Mouse (Mus musculus): ENCODE measurements around the gene Fbxo17.
A peak's percentile ranks its signal among the peaks of the same experiment; 100 is the strongest.

Gene Fbxo17

DNA sequence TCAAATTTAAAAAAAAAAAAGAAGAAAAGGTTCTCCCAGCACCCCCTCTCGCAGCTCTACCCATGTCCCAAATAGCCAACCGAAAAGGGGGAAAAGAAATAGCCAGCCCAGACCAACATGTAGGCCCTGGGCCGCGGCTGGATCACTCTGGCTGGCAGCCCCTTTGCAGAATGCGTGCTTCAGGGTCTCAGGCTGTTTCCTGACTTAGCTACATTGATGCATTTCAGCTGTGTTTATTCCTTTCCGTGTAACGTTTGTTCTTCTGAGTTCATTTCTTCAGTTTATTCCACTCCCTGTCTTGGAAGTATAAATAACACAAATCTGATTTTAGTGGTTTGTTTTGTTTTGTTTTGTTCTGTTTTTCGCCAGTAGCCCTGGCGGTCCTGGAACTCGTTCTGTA is 1.1 kb downstream of the Fbxo17 start:
- DNase-seq (ENCODE audit: low read depth, low spot score) = no peak

- DNase-seq (ENCODE audit: low read depth, low spot score) = no peak
Measured at GRCm38 (mm10) chr7:28719159-28719558, 2.6 kb downstream of the Fbxo17 start.

- no peak for DNase-seq (ENCODE audit: low read depth, low spot score)
Measured at GRCm38 (mm10) chr7:28719650-28720049, 3.0 kb downstream of the Fbxo17 start.

GRCm38 (mm10) chr7:28720753-28721537 is 4.3 kb downstream of the Fbxo17 start:
- no peak for DNase-seq (ENCODE audit: low read depth, low spot score)

GRCm38 (mm10) chr7:28722079-28722478 is 5.5 kb downstream of the Fbxo17 start:
- no peak for DNase-seq (ENCODE audit: low read depth, low spot score)

GRCm38 (mm10) chr7:28724613-28725012 is 8.0 kb downstream of the Fbxo17 start:
- DNase-seq (ENCODE audit: low read depth, low spot score) = no peak

- DNase-seq (ENCODE audit: low read depth, low spot score) = peak; percentile 57
Measured at GRCm38 (mm10) chr7:28726600-28726999, 10.0 kb downstream of the Fbxo17 start.

- no peak for DNase-seq (ENCODE audit: low read depth, low spot score)
Measured at GRCm38 (mm10) chr7:28727649-28728340, 11.2 kb downstream of the Fbxo17 start.

GRCm38 (mm10) chr7:28732341-28733142 is 15.9 kb downstream of the Fbxo17 start:
- DNase-seq (ENCODE audit: low read depth, low spot score) = peak; percentile 61

- no peak for DNase-seq (ENCODE audit: low read depth, low spot score)
Measured at GRCm38 (mm10) chr7:28733211-28733610, 16.6 kb downstream of the Fbxo17 start.

GRCm38 (mm10) chr7:28735701-28736100 is 19.1 kb downstream of the Fbxo17 start:
- no peak for DNase-seq (ENCODE audit: low read depth, low spot score)

DNA sequence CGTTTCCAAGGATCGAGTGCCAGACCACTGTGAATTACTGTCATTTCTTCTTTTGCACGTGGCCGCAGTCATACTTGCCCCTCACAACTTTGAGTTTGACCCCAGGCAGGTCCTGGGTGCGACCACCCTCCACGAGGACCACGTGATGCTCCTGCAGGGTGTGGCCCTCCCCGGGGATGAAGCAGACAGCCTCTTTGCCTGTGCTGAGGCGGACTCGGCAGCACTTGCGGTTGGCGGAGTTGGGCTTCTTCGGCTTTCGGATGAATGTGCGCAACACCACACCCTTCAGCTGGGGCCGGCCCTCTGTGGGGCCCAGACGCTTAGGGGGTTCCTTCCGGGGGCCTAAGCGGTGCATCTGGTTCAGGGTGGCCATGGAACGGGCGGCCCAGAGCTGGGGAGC is 23.2 kb downstream of the Fbxo17 start:
- no peak for DNase-seq (ENCODE audit: low read depth, low spot score)

DNA sequence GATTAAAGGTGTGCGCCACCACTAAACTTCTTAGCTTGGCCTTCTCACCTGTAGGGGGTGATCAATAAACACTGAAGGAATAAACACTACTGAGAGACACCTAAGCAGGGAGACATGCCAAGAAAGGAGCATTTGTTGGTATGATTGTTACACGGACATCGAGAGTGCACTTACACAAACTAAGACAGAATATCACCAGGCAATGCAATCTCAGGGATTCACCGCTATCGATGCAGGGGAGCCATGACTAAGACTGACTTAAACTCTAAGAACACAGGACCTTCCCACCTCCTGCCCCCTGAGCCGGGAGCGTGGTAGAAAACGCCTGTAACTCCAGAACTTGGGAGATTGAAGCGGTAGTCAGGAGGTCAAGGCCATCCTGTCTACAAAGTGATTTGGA is 24.3 kb downstream of the Fbxo17 start:
- no peak for DNase-seq (ENCODE audit: low read depth, low spot score)

GRCm38 (mm10) chr7:28741368-28741708 is 24.7 kb downstream of the Fbxo17 start:
- no peak for DNase-seq (ENCODE audit: low read depth, low spot score)

DNA sequence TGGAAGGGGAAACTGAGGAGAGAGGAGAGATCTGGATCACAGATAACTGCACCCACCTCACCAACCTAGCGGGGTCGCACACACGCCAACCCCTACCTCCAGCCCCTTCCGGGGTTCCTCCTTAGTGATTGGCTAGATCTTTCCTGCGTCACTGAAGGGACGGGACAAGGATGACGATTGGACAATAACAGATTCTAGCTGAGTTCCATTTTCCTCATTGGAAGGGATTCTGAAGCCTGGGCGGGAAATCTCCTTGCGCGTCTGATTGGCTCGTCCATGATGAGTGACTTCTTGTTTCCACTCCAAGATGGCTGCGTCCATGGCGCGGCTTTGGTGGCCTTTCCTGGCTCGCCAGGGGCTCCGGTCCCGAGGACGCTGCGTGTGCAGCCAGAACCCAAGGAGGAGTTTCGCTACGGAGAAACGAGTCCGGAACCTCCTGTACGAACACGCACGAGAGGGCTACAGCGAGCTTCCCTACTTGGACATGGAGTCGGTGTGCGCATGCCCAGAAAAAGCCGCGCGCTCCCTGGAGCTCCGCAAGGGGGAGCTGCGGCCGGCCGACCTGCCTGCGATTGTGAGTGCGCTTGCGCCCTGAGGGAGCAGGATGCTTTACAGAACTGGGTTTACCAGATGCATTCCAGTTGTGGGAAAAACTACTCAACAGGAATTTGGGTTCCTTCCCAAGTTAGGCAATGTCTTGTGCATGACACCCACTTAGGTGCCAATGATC is 25.3 kb downstream of the Fbxo17 start, which contains the start of the genes Mrps12 and Sars2:
Gene Mrps12 (minus strand): TSS at position 112 of the 730 bp plus-strand sequence.
Gene Sars2 (plus strand): TSS at position 284 of the 730 bp plus-strand sequence.
- DNase-seq (ENCODE audit: low read depth, low spot score) = peak; percentile 94

DNA sequence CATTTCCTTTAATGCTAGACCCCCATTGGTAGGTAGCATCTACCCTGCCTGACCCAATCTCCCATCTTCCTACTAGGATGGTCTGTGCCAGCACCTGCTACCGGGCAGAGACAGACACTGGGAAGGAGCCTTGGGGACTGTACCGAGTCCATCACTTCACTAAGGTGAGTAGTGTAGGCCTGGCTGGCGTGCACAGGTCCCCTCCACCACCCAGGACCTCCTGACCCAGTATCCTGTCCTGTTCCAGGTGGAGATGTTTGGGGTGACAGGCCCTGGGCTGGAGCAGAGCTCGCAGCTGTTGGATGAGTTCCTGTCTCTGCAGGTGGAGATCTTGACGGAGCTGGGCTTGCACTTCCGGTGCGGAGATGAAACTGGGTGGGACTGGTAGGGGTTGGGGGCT is 33.3 kb downstream of the Fbxo17 start:
- no peak for DNase-seq (ENCODE audit: low read depth, low spot score)

DNA sequence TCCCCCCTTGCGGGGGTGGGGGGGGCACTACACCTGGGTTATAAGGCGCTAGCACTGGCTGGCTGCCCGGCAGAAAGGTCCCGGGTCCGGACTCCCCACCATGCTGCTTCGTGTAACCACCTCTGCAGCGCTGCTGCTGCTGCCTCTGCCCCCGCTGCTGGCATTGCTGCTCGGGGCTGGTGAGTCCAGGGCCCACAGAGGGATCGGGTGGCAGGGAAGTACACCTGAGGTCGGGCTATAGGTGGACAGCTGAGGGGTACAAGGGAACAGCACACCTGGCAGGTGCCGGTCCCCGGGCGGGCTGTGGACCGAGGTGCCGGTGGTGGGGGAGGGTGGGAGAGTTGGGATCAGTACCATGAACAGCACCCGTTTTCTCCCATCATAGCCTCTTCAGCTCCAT is 39.5 kb downstream of the Fbxo17 start, which contains the start of gene Ccer2:
Gene Ccer2 (plus strand): TSS at position 96 of the 400 bp plus-strand sequence.
- DNase-seq (ENCODE audit: low read depth, low spot score) = no peak

GRCm38 (mm10) chr7:28758623-28759022 is 42.0 kb downstream of the Fbxo17 start:
- no peak for DNase-seq (ENCODE audit: low read depth, low spot score)

DNA sequence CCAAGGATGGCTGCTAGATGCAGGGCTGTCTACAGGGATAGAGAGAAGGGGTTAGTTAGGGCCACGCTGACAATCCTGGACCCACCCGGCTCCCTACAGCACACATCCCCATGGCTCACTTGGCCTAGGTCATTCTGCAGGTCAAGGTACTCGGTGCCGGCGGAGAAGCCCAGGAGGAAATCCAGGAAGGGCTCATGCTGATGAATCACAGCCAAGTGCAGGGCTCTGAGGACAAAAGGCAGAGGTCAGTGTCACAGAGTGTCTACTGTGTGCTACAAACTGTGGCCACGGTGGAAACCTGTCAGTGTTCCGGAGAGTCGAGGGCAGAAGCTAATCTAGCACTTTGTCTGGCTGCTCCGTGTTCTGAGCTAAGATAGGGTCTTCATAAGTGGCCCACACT is 45.3 kb downstream of the Fbxo17 start:
- DNase-seq (ENCODE audit: low read depth, low spot score) = no peak

DNA sequence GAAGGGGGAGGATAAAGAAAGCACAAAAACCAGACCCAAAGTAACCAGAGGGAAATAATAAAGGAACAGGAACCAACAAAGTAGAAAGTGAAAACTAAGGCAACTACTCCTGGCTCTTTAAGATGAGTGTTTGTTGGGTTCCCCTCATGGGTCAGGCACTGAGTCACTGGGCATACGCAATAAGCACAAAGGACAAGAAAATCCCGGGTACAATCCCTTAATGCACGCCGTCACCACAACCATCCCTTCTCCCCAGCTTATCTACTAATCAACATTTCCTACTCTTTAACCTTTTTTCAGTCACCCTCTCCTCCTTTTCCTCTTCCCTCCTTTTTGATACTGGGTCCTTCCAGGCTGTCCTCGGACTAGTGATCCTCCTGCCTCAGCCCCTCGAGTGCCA is 48.6 kb downstream of the Fbxo17 start:
- no peak for DNase-seq (ENCODE audit: low read depth, low spot score)

- peak; percentile 98 for DNase-seq (ENCODE audit: low read depth, low spot score)
Measured at GRCm38 (mm10) chr7:28766173-28766879, 49.7 kb downstream of the Fbxo17 start, which contains the start of gene Sirt2. Gene Sirt2 (plus strand): TSS chr7:28766735.
